Mouse (Mus musculus): ENCODE results near the gene Fbxo46. TPM values are rescaled to one million over a fixed set of nuclear protein-coding genes. Genes with fewer than 3 reads are reported as not detected.
"Not testable (repeated sequence)": the region's sequence is repeated elsewhere in the genome, so short reads cannot be mapped to it uniquely, and the experiment has no call there.

Gene Fbxo46
- 8.2 and 8.6 TPM in 2 replicates for polyA plus RNA-seq (2012; rRNA removed)

DNA sequence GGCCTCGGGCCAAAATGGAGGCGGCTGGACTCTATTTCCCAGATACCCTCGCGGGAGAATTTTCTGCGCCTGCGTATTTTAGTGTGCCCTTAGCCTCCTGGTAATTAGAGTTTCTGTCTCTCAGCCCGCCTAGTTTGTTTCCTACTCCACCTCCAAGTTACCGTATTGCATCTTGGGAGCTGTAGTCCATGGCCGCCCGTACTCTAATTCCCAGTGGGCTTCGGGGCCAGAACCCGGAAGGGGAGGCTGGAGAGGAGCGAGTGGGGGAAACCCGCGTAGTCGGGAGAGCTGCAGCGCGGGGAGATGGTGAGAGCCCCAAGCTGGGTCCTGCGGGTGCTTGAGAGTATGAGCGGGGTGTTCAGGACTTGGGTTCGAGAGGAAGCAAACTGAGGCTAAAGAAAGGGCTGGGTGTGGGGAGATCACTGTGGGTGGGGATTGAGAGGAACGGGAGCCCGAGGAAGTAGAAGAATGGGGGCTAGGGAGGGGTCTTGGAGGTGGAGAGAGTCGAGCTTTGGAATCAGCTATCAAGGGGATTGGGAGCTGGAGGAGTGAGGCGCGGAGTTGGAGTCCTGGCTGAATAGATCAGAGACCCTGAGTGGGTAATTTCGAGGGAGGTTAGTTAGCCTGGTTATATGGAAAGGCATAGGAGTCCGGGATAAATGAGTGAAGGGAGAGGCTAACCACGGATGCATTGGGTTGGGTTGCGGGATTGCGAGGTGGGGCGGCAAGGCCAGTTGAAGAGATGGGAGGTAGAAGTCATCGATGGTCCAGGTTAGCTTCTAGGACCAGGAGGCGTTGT, at the start of gene Fbxo46:
Fbxo46 (plus strand) TSS at position 229 of the 799 bp plus-strand sequence.
- H3K4me1 ChIP-seq (ENCODE audit: control insufficient read depth, insufficient read depth, low read length), result no peaks in the 10 kb centered on the region
- H3K27ac ChIP-seq (ENCODE audit: insufficient read depth, low read length), result no peak within 1 kb of the TSS
- TF ChIP-seq CTCF (IDR thresholded peaks at IDR 0.05; ENCODE audit: extremely low read depth, insufficient read depth, low read length) (no peak), POLR2A (IDR thresholded peaks at IDR 0.05; ENCODE audit: extremely low read depth, insufficient read depth, low read length) (peak; percentile 88)
- H3K4me3 ChIP-seq (ENCODE audit: insufficient read depth, low read length), result peak within 1 kb of the TSS; percentile 56

- not testable (repeated sequence) for H3K4me3 ChIP-seq (ENCODE audit: insufficient read depth, low read length); H3K27ac ChIP-seq (ENCODE audit: insufficient read depth, low read length); H3K4me1 ChIP-seq (ENCODE audit: control insufficient read depth, insufficient read depth, low read length)
Measured at GRCm38 (mm10) chr7:19071024-19071423, 48.6 kb upstream of the Fbxo46 start.

- H3K4me1 ChIP-seq (ENCODE audit: control insufficient read depth, insufficient read depth, low read length), result peaks cover 4% of the 10 kb centered on the region
- TF ChIP-seq POLR2A (IDR thresholded peaks at IDR 0.05; ENCODE audit: extremely low read depth, insufficient read depth, low read length), result no peak
- TF ChIP-seq CTCF (IDR thresholded peaks at IDR 0.05; ENCODE audit: extremely low read depth, insufficient read depth, low read length), result peak; percentile 40; the same call in 1 of the 2 replicates
- H3K4me3 ChIP-seq (ENCODE audit: insufficient read depth, low read length), result no peak overlapping the region
- H3K27ac ChIP-seq (ENCODE audit: insufficient read depth, low read length), result no peak overlapping the region
Measured at GRCm38 (mm10) chr7:19073504-19073903, 46.2 kb upstream of the Fbxo46 start.

- Histone ChIP-seq H3K27ac (ENCODE audit: insufficient read depth, low read length) (no peak overlapping the region), H3K4me1 (ENCODE audit: control insufficient read depth, insufficient read depth, low read length) (peaks cover 4% of the 10 kb centered on the region), H3K4me3 (ENCODE audit: insufficient read depth, low read length) (no peak overlapping the region)
- TF ChIP-seq CTCF (IDR thresholded peaks at IDR 0.05; ENCODE audit: extremely low read depth, insufficient read depth, low read length) (no peak), POLR2A (IDR thresholded peaks at IDR 0.05; ENCODE audit: extremely low read depth, insufficient read depth, low read length) (no peak)
Measured at GRCm38 (mm10) chr7:19074494-19074893, 45.2 kb upstream of the Fbxo46 start.

GRCm38 (mm10) chr7:19075231-19075630, 44.4 kb upstream of the Fbxo46 start:
- no peak for TF ChIP-seq POLR2A (IDR thresholded peaks at IDR 0.05; ENCODE audit: extremely low read depth, insufficient read depth, low read length)
- no peak for TF ChIP-seq CTCF (IDR thresholded peaks at IDR 0.05; ENCODE audit: extremely low read depth, insufficient read depth, low read length)
- peaks cover 4% of the 10 kb centered on the region for H3K4me1 ChIP-seq (ENCODE audit: control insufficient read depth, insufficient read depth, low read length)
- peak overlapping the region; percentile 40 for H3K4me3 ChIP-seq (ENCODE audit: insufficient read depth, low read length)
- H3K27ac ChIP-seq (ENCODE audit: insufficient read depth, low read length), result 0 out of 2 replicates have a peak overlapping the region, but pooled peaks have one; percentile 1

GRCm38 (mm10) chr7:19075723-19076585, 43.7 kb upstream of the Fbxo46 start, which contains the start of gene Dmwd:
Dmwd (plus strand) TSS chr7:19076227.
- 0 out of 2 replicates have a peak within 1 kb of the TSS, but pooled peaks have one; percentile 16 for H3K27ac ChIP-seq (ENCODE audit: insufficient read depth, low read length)
- TF ChIP-seq CTCF (IDR thresholded peaks at IDR 0.05; ENCODE audit: extremely low read depth, insufficient read depth, low read length) (no peak), POLR2A (IDR thresholded peaks at IDR 0.05; ENCODE audit: extremely low read depth, insufficient read depth, low read length) (0 out of 2 replicates have a peak, but pooled peaks have one; percentile 29)
- peaks cover 4% of the 10 kb centered on the region for H3K4me1 ChIP-seq (ENCODE audit: control insufficient read depth, insufficient read depth, low read length)
- H3K4me3 ChIP-seq (ENCODE audit: insufficient read depth, low read length), result peak within 1 kb of the TSS; percentile 40

- Histone ChIP-seq H3K4me3 (ENCODE audit: insufficient read depth, low read length) (peak overlapping the region; percentile 40), H3K27ac (ENCODE audit: insufficient read depth, low read length) (0 out of 2 replicates have a peak overlapping the region, but pooled peaks have one; percentile 16), H3K4me1 (ENCODE audit: control insufficient read depth, insufficient read depth, low read length) (peaks cover 4% of the 10 kb centered on the region)
- no peak for TF ChIP-seq CTCF (IDR thresholded peaks at IDR 0.05; ENCODE audit: extremely low read depth, insufficient read depth, low read length)
- no peak for TF ChIP-seq POLR2A (IDR thresholded peaks at IDR 0.05; ENCODE audit: extremely low read depth, insufficient read depth, low read length)
Measured at GRCm38 (mm10) chr7:19076586-19076991, 43.1 kb upstream of the Fbxo46 start.

- Histone ChIP-seq H3K4me3 (ENCODE audit: insufficient read depth, low read length) (no peak overlapping the region), H3K27ac (ENCODE audit: insufficient read depth, low read length) (no peak overlapping the region), H3K4me1 (ENCODE audit: control insufficient read depth, insufficient read depth, low read length) (peaks cover 5% of the 10 kb centered on the region)
- TF ChIP-seq POLR2A (IDR thresholded peaks at IDR 0.05; ENCODE audit: extremely low read depth, insufficient read depth, low read length) (no peak), CTCF (IDR thresholded peaks at IDR 0.05; ENCODE audit: extremely low read depth, insufficient read depth, low read length) (no peak)
Measured at GRCm38 (mm10) chr7:19077761-19078160, 41.9 kb upstream of the Fbxo46 start.

DNA sequence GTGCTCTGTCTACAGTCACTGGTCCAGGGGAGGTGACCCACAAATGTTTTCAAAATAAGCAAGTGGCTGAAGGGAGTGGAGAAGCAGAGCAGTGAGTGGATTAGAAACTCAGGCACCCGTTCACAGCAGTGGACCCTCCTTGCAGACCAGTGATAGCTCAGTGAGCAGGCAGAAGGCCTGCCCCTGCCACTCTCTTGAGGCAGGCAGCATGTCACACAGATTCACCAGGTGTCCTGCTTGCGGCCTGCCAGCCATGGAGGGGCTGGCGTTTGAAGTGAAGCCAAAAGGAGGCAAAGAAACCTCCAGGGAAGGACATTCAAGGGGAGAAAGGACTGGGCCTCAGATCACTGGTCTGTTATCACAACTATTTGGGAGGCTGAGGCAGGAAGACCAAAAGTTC, 40.9 kb upstream of the Fbxo46 start:
- TF ChIP-seq POLR2A (IDR thresholded peaks at IDR 0.05; ENCODE audit: extremely low read depth, insufficient read depth, low read length), result no peak
- no peak for TF ChIP-seq CTCF (IDR thresholded peaks at IDR 0.05; ENCODE audit: extremely low read depth, insufficient read depth, low read length)
- peaks cover 6% of the 10 kb centered on the region for H3K4me1 ChIP-seq (ENCODE audit: control insufficient read depth, insufficient read depth, low read length)
- H3K27ac ChIP-seq (ENCODE audit: insufficient read depth, low read length), result peak overlapping the region; percentile 14; the same call in 1 of the 2 replicates

More for the DNA sequence above, 40.9 kb upstream of the Fbxo46 start:
- no peak overlapping the region for H3K4me3 ChIP-seq (ENCODE audit: insufficient read depth, low read length)

Measured in cortical plate, adult 2 months (tissue).